Mouse (Mus musculus): ENCODE data around the gene Shcbp1.

DNA sequence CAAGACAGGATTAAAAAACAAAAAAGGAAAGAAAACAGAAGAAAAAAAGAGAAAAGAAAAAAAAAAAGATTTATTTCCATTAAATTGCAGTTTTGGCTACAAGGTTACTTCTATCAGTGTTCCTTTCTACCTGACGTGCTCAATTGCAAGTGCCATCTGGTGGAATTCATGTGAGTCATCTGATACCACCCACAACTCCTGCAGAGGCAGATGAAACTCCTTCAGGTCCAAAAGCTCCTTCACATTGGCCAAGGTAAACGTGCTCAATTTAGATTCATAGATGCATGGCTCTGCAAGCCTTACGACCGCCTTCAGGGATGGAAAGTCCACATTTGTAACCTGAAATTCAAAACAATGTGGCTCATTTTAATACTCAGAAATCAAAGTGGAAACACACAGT, 14.6 kb downstream of the Shcbp1 start:
- TF ChIP-seq CTCF (IDR thresholded peaks at IDR 0.05; ENCODE audit: borderline replicate concordance, insufficient read depth, low read depth, low read length) (no peak), POLR2A (IDR thresholded peaks at IDR 0.05; ENCODE audit: borderline replicate concordance, insufficient read depth, low read length) (no peak)
